Mouse (Mus musculus) right cerebral cortex, postnatal 25 days (tissue): ENCODE measurements around the gene Ctdspl.
A peak's percentile ranks its signal among the peaks of the same experiment; 100 is the strongest.

Source experiments
- DNase-seq: peaks from one replicate; pipeline ENCODE4 v3.0.0; 2022

Ctdspl gene

GRCm38 (mm10) chr9:118920798-118921515 is 5.3 kb upstream of the Ctdspl start:
- peak; percentile 74 for DNase-seq

- DNase-seq: no peak
These were observed 4.3 kb upstream of the Ctdspl start for GRCm38 (mm10) chr9:118921926-118922325.

- DNase-seq: no peak
These were observed 1.6 kb upstream of the Ctdspl start for GRCm38 (mm10) chr9:118924554-118925085.

- peak; percentile 93 for DNase-seq
These were observed 755 bp upstream of the Ctdspl start for GRCm38 (mm10) chr9:118925286-118926110.

GRCm38 (mm10) chr9:118926688-118927321 is 552 bp downstream of the Ctdspl start:
- peak; percentile 80 for DNase-seq

GRCm38 (mm10) chr9:118927501-118927900 is 1.2 kb downstream of the Ctdspl start:
- DNase-seq: peak; percentile 37

- DNase-seq: no peak
These were observed 1.8 kb downstream of the Ctdspl start for GRCm38 (mm10) chr9:118928007-118928406.

GRCm38 (mm10) chr9:118928656-118929055 is 2.4 kb downstream of the Ctdspl start:
- peak; percentile 27 for DNase-seq

- no peak for DNase-seq
These were observed 4.4 kb downstream of the Ctdspl start for GRCm38 (mm10) chr9:118930611-118931010.

- no peak for DNase-seq
These were observed 7.5 kb downstream of the Ctdspl start for GRCm38 (mm10) chr9:118933800-118934199.

- DNase-seq: no peak
These were observed 8.1 kb downstream of the Ctdspl start for GRCm38 (mm10) chr9:118934319-118934718.

- DNase-seq: no peak
These were observed 8.8 kb downstream of the Ctdspl start for GRCm38 (mm10) chr9:118935098-118935497.

GRCm38 (mm10) chr9:118936071-118936470 is 9.8 kb downstream of the Ctdspl start:
- no peak for DNase-seq

- no peak for DNase-seq
These were observed 11.3 kb downstream of the Ctdspl start for GRCm38 (mm10) chr9:118937515-118937914.

GRCm38 (mm10) chr9:118939410-118939809 is 13.2 kb downstream of the Ctdspl start:
- no peak for DNase-seq

- DNase-seq: no peak
These were observed 13.6 kb downstream of the Ctdspl start for GRCm38 (mm10) chr9:118939831-118940230.

GRCm38 (mm10) chr9:118940591-118941207 is 14.4 kb downstream of the Ctdspl start:
- DNase-seq: no peak

- no peak for DNase-seq
These were observed 15.8 kb downstream of the Ctdspl start for GRCm38 (mm10) chr9:118942030-118942429.

GRCm38 (mm10) chr9:118943941-118944340 is 17.7 kb downstream of the Ctdspl start:
- DNase-seq: no peak

- DNase-seq: no peak
These were observed 18.1 kb downstream of the Ctdspl start for GRCm38 (mm10) chr9:118944388-118944787.

- no peak for DNase-seq
These were observed 22.2 kb downstream of the Ctdspl start for GRCm38 (mm10) chr9:118948486-118948885.

- no peak for DNase-seq
These were observed 22.9 kb downstream of the Ctdspl start for GRCm38 (mm10) chr9:118949124-118949523.

GRCm38 (mm10) chr9:118949654-118950053 is 23.4 kb downstream of the Ctdspl start:
- no peak for DNase-seq
